Mouse (Mus musculus): ENCODE data around the gene Ncaph. TPM values are rescaled to one million over a fixed set of nuclear protein-coding genes. Genes with fewer than 3 reads are reported as not detected.

Ncaph gene
- total and polyA plus RNA-seq, 3 experiments, result 53.4 to 74.1 (median 55.3) TPM

DNA sequence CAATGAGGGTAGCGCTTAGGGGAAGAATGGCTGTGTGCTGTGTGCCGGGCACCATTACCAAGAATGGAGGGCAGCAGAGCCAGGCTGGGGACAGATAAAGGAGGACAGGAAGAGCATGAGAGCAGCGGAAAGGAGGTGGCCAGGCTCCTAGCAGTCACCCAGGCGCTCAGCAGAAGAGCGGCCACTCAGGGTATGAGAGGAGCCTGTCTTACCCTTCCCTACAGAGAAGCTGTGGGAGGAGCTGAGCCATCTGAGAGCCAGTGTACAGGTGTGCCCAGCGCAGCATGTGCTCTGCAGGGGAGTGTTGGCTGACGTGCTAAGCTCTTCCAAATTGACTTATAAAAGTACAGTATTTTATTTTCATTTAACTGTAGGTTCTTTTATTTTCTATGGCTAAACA is 64.9 kb downstream of the Ncaph start:
- H3K4me3 ChIP-seq (replicated peaks in 1 of 3; ENCODE audit: low read depth in 2 of 3, low read length in 2 of 3, poor library complexity in 1 of 3), result no peak overlapping the region
- H3K4me1 ChIP-seq (ENCODE audit: control insufficient read depth in 1 of 2, insufficient read depth in 2 of 2), result peaks cover 0 to 28% of the 10 kb centered on the region in 2 experiments; a peak in 3 of 4 replicates
- no peaks in the 10 kb centered on the region for H3K27me3 ChIP-seq (replicated peaks)
- no peaks in the 10 kb centered on the region; the same call in 1 of the 2 replicates for H3K79me2 ChIP-seq (replicated peaks; ENCODE audit: control insufficient read depth, extremely low read depth, insufficient read depth, poor library complexity, severe bottlenecking)
- in situ Hi-C loops (cut with MboI; ENCODE audit: low pct_ligation_motif_present, low pct_unique_long_range_greater_than_20kb, low sequenced_read_pairs) (no loop called here), dilution Hi-C loops (cut with MboI; ENCODE audit: extremely low pct_ligation_motif_present, extremely low pct_unique_long_range_greater_than_20kb, low sequenced_read_pairs) (no loop called here)
- H3K4me2 ChIP-seq (ENCODE audit: insufficient read depth, low read depth, poor library complexity, severe bottlenecking), result no peak overlapping the region
- DNase-seq (ENCODE audit: extremely low read depth), result no peak
- no peak overlapping the region for H3K9ac ChIP-seq (ENCODE audit: insufficient read depth, low read depth)
- no peaks in the 10 kb centered on the region for H3K9me3 ChIP-seq (replicated peaks; ENCODE audit: low read length)
- H3K27ac ChIP-seq (ENCODE audit: insufficient read depth, low read depth), result no peak overlapping the region
- peaks cover 2 to 31% of the 10 kb centered on the region in 2 experiments for H3K36me3 ChIP-seq (replicated peaks in 1 of 2; ENCODE audit: control insufficient read depth in 1 of 2, insufficient read depth in 1 of 2, low read length in 1 of 2)
- no peak for TF ChIP-seq SIN3A (IDR thresholded peaks at IDR 0.05; ENCODE audit: low read length)
- TF ChIP-seq NELFE (IDR thresholded peaks at IDR 0.05; ENCODE audit: low read depth, low read length), result no peak
- TF ChIP-seq NRF1 (IDR thresholded peaks at IDR 0.05; ENCODE audit: low read depth, low read length), result no peak
- no peak for TF ChIP-seq RAD21 (IDR thresholded peaks at IDR 0.05; ENCODE audit: low read depth, low read length)
- no peak for TF ChIP-seq POLR2AphosphoS2 (IDR thresholded peaks at IDR 0.05; ENCODE audit: low read depth, low read length)
- no peak for TF ChIP-seq JUND (conservative IDR thresholded peaks at IDR 0.05; ENCODE audit: low read depth, low read length)
- no peak for TF ChIP-seq CHD2 (IDR thresholded peaks at IDR 0.05; ENCODE audit: low read length)
- no peak for TF ChIP-seq PAX5 (IDR thresholded peaks at IDR 0.05; ENCODE audit: low read length)
- TF ChIP-seq BHLHE40 (IDR thresholded peaks at IDR 0.05; ENCODE audit: low read depth, low read length), result no peak
- no peak for TF ChIP-seq JUN (IDR thresholded peaks at IDR 0.05; ENCODE audit: insufficient read depth, low read depth, low read length)
- TF ChIP-seq HCFC1 (IDR thresholded peaks at IDR 0.05; ENCODE audit: low read depth, low read length), result no peak
- TF ChIP-seq ELF1 (IDR thresholded peaks at IDR 0.05; ENCODE audit: low read depth, low read length), result no peak

DNA sequence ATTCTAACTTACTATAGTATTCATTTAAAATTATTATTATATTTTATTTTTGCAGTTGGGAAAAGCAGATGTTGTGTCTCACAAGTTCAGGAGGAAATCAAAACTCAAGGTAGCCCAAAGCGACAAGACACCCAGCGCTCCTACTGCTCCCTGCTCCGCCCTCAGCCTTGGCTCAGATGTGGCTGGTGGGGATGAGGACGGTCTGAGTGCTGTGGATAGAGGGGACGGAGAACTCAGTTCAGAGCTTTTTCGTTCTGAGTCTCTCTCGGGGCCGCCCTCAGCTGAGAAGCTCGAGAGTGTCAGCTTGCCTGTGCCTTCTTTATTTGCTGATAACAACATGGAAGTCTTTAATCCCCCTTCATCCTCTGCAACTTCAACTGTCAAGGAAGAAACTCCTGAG is 72.3 kb downstream of the Ncaph start:
- no peak for DNase-seq (ENCODE audit: extremely low read depth)
- Histone ChIP-seq H3K79me2 (replicated peaks; ENCODE audit: control insufficient read depth, extremely low read depth, insufficient read depth, poor library complexity, severe bottlenecking) (no peaks in the 10 kb centered on the region), H3K4me3 (replicated peaks in 1 of 3; ENCODE audit: low read depth in 2 of 3, low read length in 2 of 3, poor library complexity in 1 of 3) (no peak overlapping the region), H3K4me2 (ENCODE audit: insufficient read depth, low read depth, poor library complexity, severe bottlenecking) (no peak overlapping the region), H3K36me3 (replicated peaks in 1 of 2; ENCODE audit: control insufficient read depth in 1 of 2, insufficient read depth in 1 of 2, low read length in 1 of 2) (peaks cover 24 to 63% of the 10 kb centered on the region in 2 experiments), H3K27ac (ENCODE audit: insufficient read depth, low read depth) (no peak overlapping the region), H3K9ac (ENCODE audit: insufficient read depth, low read depth) (no peak overlapping the region), H3K27me3 (replicated peaks) (no peaks in the 10 kb centered on the region), H3K9me3 (replicated peaks; ENCODE audit: low read length) (no peaks in the 10 kb centered on the region), H3K4me1 (ENCODE audit: control insufficient read depth in 1 of 2, insufficient read depth in 2 of 2) (no peaks in the 10 kb centered on the region)
- TF ChIP-seq ZC3H11A (IDR thresholded peaks at IDR 0.05; ENCODE audit: low read depth, low read length) (no peak), MYC (IDR thresholded peaks at IDR 0.05; ENCODE audit: low read depth, low read length) (no peak), USF2 (conservative IDR thresholded peaks at IDR 0.05; ENCODE audit: low read depth, low read length) (no peak), MAZ (IDR thresholded peaks at IDR 0.05; ENCODE audit: low read depth, low read length) (no peak), CTCF (conservative IDR thresholded peaks at IDR 0.05 in 1 of 2, IDR thresholded peaks at IDR 0.05 in 1 of 2; ENCODE audit: low read depth in 2 of 2, low read length in 2 of 2) (no peak), ZNF384 (IDR thresholded peaks at IDR 0.05; ENCODE audit: low read depth, low read length) (no peak), POLR2A (IDR thresholded peaks at IDR 0.05; ENCODE audit: low read depth, low read length) (no peak), HCFC1 (IDR thresholded peaks at IDR 0.05; ENCODE audit: low read depth, low read length) (no peak), MAFK (IDR thresholded peaks at IDR 0.05; ENCODE audit: insufficient replicate concordance, low read length) (no peak), ETS1 (conservative IDR thresholded peaks at IDR 0.05; ENCODE audit: low read depth, low read length) (no peak), BHLHE40 (IDR thresholded peaks at IDR 0.05; ENCODE audit: low read depth, low read length) (no peak), USF1 (IDR thresholded peaks at IDR 0.05; ENCODE audit: low read depth, low read length) (no peak), NELFE (IDR thresholded peaks at IDR 0.05; ENCODE audit: low read depth, low read length) (no peak), SIN3A (IDR thresholded peaks at IDR 0.05; ENCODE audit: low read length) (no peak), KAT2A (IDR thresholded peaks at IDR 0.05; ENCODE audit: insufficient replicate concordance, low read length) (no peak), ZMIZ1 (IDR thresholded peaks at IDR 0.05; ENCODE audit: low read depth, low read length) (no peak), ELF1 (IDR thresholded peaks at IDR 0.05; ENCODE audit: low read depth, low read length) (no peak), IRF4 (IDR thresholded peaks at IDR 0.05; ENCODE audit: low read depth, low read length) (no peak), E2F4 (IDR thresholded peaks at IDR 0.05; ENCODE audit: insufficient replicate concordance, low read depth, low read length) (no peak), TBP (conservative IDR thresholded peaks at IDR 0.05; ENCODE audit: low read depth, low read length) (no peak)
- in situ Hi-C loops (cut with MboI; ENCODE audit: low pct_ligation_motif_present, low pct_unique_long_range_greater_than_20kb, low sequenced_read_pairs), result no loop called here
- dilution Hi-C loops (cut with MboI; ENCODE audit: extremely low pct_ligation_motif_present, extremely low pct_unique_long_range_greater_than_20kb, low sequenced_read_pairs), result no loop called here

Data from CH12.LX (cell line).